Mouse (Mus musculus) kidney, adult 18-20 months (tissue): ENCODE results near the gene Stard8.
A peak's percentile ranks its signal among the peaks of the same experiment; 100 is the strongest.
"Not testable (repeated sequence)": the region's sequence is repeated elsewhere in the genome, so short reads cannot be mapped to it uniquely, and the experiment has no call there.

Experiments
- DNase-seq: peaks from one replicate; pipeline ENCODE4 v3.0.0; 2021

Stard8 gene

DNA sequence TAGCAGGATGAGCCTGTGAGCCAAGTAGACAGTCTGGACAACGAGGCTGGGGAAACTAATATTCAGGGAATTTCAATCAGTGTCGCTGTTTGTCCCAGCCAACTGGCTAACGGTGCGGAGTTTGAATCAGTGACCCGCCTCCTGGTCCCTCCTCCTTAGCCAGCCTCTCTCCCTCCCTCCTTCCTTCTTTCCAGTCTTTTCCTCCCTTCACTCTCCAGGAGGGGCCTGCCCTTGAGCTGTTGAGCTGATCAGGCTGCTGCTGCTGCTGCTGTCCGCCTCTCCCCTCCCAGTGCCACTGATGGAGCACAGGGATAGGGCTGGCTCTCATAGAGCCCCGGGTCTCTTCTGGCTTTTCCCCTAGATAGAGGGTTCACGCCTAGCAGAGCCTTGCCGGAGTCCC lies at the start of gene Stard8:
Stard8 (plus strand) TSS at position 203 of the 400 bp plus-strand sequence.
- DNase-seq = no peak

GRCm38 (mm10) chrX:98953941-98954340 lies 49.1 kb upstream of the Stard8 start:
- DNase-seq = peak; percentile 13

DNA sequence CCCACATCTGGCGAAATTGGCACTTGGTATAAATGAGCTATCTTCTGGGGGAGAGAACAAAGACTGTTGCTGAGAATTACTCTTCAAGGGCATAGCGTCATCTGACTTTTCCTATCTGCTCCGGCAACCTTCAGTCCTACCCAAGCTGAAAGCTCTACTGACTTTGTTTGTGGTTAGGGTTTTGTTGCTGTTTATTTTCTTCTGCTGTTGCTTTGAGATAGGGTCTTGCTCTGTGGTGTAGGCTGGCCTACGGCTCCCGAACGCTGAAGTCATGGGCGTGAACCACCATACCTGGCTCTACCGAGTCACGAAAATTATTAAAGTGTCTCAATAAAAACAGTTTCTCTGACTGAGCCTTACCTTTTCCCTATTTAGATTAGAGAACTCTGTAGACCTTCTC lies 44.8 kb upstream of the Stard8 start:
- DNase-seq = no peak

- no peak for DNase-seq
Measured at GRCm38 (mm10) chrX:98959050-98959449, 44.0 kb upstream of the Stard8 start.

DNA sequence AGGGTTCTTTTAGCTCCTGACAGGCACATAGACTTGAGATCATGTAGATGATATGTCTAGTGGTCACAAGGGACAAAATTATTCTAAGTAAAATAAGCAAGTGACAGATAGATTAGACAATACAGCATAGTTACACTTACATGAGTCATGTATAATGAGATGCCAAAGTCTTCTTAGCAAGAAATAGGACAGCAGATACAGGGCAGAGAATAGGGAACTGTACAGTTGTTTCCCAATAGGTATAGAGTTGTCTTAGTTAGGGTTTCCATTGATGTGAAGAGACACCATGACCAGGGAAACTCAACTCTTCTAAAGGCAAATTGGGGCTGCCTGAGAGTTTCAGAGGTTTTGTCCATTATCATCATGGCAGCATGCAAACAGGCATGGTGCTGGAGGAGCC lies 39.3 kb upstream of the Stard8 start:
- no peak for DNase-seq

- no peak for DNase-seq
Measured at GRCm38 (mm10) chrX:98964513-98964912, 38.5 kb upstream of the Stard8 start.

- not testable (repeated sequence) for DNase-seq
Measured at GRCm38 (mm10) chrX:98986611-98987010, 16.4 kb upstream of the Stard8 start.

- peak; percentile 67 for DNase-seq
Measured at GRCm38 (mm10) chrX:98989574-98989973, 13.5 kb upstream of the Stard8 start.

- DNase-seq = no peak
Measured at GRCm38 (mm10) chrX:99002065-99002464, 983 bp upstream of the Stard8 start.

DNA sequence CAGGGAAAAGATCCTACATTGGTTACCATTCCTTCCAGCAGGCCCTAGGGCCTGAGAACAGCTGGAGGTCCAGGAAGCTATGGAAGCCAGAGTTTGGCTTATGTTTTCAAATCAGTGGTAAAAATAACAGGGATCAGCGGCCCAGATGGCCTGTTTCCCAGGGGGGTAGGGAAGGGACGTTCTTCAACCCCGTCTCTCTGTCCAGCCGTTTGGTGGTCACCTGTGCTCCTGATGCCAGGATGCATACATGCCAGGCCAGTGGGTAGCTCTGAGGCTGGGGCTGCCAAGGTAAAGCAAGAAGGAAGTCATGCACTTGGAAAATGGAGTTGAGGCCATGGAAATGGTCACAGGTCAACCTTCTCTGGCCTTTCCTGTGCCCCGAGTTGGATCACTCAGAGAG lies 7.5 kb downstream of the Stard8 start:
- no peak for DNase-seq

DNA sequence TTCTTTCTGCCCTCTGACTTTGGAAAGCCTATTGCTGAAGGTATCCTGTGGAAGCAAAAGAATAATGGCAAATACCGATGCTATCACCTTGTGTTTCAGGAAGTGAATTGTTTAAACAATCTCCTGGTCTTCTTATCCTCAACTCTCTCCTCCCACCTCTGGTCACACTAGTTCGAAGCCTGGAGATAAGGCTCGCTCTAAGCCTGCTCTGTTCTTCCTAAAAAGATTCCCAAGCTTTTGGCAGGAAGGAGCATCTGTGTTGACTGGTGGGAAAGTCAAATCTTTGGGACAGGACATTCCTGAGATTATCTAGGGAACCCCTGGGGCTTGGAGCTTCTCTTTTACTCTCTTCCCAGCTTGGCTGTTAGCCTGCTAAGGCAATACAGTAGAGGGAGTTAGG lies 8.2 kb downstream of the Stard8 start:
- DNase-seq = no peak

GRCm38 (mm10) chrX:99012486-99012885 lies 9.4 kb downstream of the Stard8 start:
- DNase-seq = no peak

GRCm38 (mm10) chrX:99015705-99016104 lies 12.7 kb downstream of the Stard8 start:
- DNase-seq = no peak

DNA sequence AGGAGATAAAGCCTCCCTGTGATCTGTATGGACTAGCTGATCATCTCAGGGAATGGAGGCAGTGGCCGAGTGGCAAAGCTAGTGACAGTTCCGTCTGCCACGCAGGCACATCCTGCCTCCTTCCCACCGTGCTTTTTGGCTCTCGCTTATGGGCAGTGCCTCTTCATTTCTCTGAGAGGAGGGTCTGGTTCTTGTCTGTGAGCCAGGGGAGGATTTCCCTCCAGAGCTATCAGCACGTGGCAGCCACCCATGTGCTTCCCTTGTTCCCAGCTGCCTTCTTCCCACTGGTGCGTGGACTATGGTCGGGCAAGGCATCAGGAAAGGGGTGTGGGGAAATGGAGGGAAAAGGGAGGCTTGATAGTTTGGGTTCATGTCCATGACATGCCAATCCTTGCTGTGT lies 13.9 kb downstream of the Stard8 start:
- DNase-seq = no peak

GRCm38 (mm10) chrX:99017874-99018273 lies 14.8 kb downstream of the Stard8 start:
- no peak for DNase-seq

- DNase-seq = no peak
Measured at GRCm38 (mm10) chrX:99019303-99019702, 16.3 kb downstream of the Stard8 start.

GRCm38 (mm10) chrX:99020215-99020614 lies 17.2 kb downstream of the Stard8 start:
- no peak for DNase-seq

DNA sequence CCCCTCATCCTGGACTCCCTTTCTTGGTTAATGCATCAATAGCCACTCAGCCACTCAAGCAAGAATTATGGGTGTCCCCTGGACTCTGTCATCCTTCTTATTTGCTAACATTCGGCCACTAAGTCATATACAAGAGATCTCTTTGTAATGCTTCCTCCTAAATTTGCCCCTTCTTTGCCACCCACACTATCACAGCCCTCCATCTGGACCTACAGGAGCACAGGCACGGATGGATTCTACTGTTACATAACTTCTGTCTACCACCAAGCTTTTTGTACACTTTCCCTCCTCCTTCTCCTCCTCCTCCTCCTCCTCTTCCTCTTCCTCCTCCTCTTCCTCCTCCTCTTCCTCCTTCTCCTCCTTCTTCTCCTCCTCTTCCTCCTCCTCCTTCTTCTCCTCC lies 18.5 kb downstream of the Stard8 start:
- DNase-seq = no peak

DNA sequence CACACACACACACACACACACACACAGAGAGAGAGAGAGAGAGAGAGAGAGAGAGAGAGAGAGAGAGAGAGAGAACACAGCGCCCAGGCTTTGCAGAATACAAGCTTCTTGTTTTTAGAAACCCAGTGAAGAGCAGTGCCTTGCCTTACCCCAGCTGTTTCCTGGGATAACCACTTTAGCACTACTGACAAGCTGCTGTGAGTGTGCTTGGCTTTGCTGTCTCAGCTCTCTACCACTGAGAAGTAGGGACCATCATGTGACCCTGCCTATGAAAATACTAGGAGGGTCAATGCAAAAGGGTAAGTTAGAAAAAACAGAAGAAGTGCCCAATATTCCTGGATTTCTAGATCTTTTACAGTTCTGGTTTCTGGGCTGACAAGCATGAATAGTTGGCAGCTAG lies 20.9 kb downstream of the Stard8 start:
- no peak for DNase-seq

GRCm38 (mm10) chrX:99035407-99035806 lies 32.4 kb downstream of the Stard8 start:
- DNase-seq = no peak

DNA sequence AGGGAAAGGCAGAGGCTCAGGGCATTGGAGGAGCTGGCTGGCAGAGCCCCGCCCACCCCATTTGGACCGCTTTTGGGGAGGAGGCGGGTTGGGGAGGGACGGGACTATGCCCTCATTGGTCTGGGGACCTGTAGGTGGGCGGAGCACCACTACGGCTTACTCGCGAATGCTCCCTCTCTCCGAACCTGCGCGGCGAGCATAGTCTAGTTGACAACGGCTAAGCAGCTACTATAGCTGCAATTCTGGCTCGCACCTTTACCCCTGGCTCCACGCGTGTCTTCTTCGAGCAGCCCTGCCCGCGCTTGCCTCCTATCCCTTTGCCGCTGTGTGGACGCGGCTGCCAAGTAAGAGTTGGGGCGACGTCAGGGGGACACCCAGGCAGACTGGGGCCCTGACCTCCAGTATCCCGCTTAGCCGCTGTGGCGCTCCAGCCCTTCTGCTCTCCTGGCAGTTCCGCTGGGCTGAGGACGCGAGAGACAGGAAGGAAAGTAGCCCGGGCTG lies 39.5 kb downstream of the Stard8 start:
- peak; percentile 84 for DNase-seq

- no peak for DNase-seq
Measured at GRCm38 (mm10) chrX:99043275-99043674, 40.2 kb downstream of the Stard8 start.

DNA sequence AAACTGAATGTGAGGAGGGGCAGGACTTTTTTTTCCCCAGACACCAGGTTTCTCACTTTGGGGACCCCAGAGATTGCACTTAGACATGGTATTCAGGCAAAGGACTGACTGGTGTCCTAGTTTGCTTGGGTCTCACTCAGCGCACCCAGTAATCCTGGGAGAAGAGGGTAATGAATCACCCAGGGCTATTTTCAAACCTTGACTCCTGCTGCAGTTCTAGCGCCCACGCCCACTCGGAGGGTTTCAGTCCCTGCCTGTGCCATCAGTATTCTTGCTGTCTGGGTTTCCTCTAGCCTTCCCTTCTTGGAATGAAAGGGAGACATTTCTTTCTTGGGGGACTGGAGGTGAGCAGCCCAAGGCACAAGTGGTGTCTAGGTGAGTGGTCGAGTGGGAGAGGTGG lies 40.7 kb downstream of the Stard8 start:
- DNase-seq = no peak

DNA sequence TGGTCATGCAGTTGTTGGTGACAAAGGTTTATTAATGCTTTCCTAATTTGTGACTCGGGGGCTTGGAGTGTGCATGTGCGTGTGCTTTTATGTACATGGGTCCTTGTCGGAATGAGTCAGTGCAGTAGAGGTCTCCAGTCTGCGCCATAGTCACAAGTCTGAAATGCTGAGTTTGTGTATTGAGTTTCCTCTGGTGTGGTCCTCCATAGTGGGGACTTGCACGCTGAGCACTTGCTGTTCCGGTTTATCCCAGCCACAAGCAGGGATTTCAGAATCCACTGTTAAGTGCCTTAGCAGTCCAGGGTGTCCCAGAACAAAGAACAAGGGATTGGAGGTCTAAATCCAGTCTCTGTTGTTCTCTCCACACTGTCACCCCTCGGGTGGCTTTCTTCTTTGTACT lies 42.3 kb downstream of the Stard8 start:
- no peak for DNase-seq

GRCm38 (mm10) chrX:99046360-99047055 lies 43.5 kb downstream of the Stard8 start:
- peak; percentile 80 for DNase-seq
